Mouse (Mus musculus) erythroblast, embryonic 14.5 days (primary cell): Measurements from ENCODE around the gene Prkcg.

Source experiments
- GATA1 ChIP-seq: IDR thresholded peaks from 2 replicates; pipeline ENCODE4 v1.6.1; 2012; ENCODE audit warnings: low read length, inconsistent platforms, mixed read lengths
- TAL1 ChIP-seq: IDR thresholded peaks from 3 replicates; pipeline ENCODE4 v1.6.1; 2012; ENCODE audit warnings: low read length, inconsistent platforms, mixed read lengths

- TF ChIP-seq GATA1 (no peak), TAL1 (no peak)
These were observed 47.4 kb downstream of the Prkcg start for GRCm38 (mm10) chr7:3336412-3336811.
